Mouse (Mus musculus): ENCODE results near the gene Csf2rb. TPM values are rescaled to one million over a fixed set of nuclear protein-coding genes. Genes with fewer than 3 reads are reported as not detected.

The Csf2rb gene
- polyA plus RNA-seq, 1 experiment from 2014 or later = 2.1 TPM

GRCm38 (mm10) chr15:78385564-78385963 is 60.0 kb downstream of the Csf2rb start:
- Histone ChIP-seq H3K36me3 (no peaks in the 10 kb centered on the region), H3K4me3 (no peak overlapping the region), H3K27ac (no peak overlapping the region), H3K9ac (no peak overlapping the region), H3K4me2 (replicated peaks) (no peak overlapping the region), H3K4me1 (peaks cover 3% of the 10 kb centered on the region; the same call in 1 of the 2 replicates), H3K9me3 (replicated peaks) (no peaks in the 10 kb centered on the region), H3K27me3 (no peaks in the 10 kb centered on the region)
- 88% methylated on average over 1 of the region's 1 CpGs for WGBS
- ATAC-seq (ENCODE audit: low FRiP score) = no peak

GRCm38 (mm10) chr15:78390855-78391254 is 65.3 kb downstream of the Csf2rb start:
- no peak for ATAC-seq (ENCODE audit: low FRiP score)
- WGBS = 79% methylated on average over 3 of the region's 3 CpGs
- no peak overlapping the region for H3K4me2 ChIP-seq (replicated peaks)
- no peak overlapping the region for H3K4me3 ChIP-seq
- no peak overlapping the region for H3K9ac ChIP-seq
- no peaks in the 10 kb centered on the region for H3K36me3 ChIP-seq
- no peaks in the 10 kb centered on the region for H3K9me3 ChIP-seq (replicated peaks)
- no peaks in the 10 kb centered on the region for H3K27me3 ChIP-seq
- H3K27ac ChIP-seq = no peak overlapping the region
- H3K4me1 ChIP-seq = no peaks in the 10 kb centered on the region

- no peaks in the 10 kb centered on the region for H3K36me3 ChIP-seq
- H3K4me3 ChIP-seq = no peak within 1 kb of the TSS
- H3K4me2 ChIP-seq (replicated peaks) = no peak within 1 kb of the TSS
- no peak for ATAC-seq (ENCODE audit: low FRiP score)
- H3K27ac ChIP-seq = no peak within 1 kb of the TSS
- 85% methylated on average over 8 of the region's 8 CpGs for WGBS
- H3K4me1 ChIP-seq = no peaks in the 10 kb centered on the region
- no peaks in the 10 kb centered on the region for H3K9me3 ChIP-seq (replicated peaks)
- H3K27me3 ChIP-seq = no peaks in the 10 kb centered on the region
- H3K9ac ChIP-seq = no peak within 1 kb of the TSS
Measured at GRCm38 (mm10) chr15:78395478-78395962, 70.0 kb downstream of the Csf2rb start, which contains the start of gene Tex33. Gene Tex33 (minus strand): TSS chr15:78395912.

GRCm38 (mm10) chr15:78401345-78401744 is 75.8 kb downstream of the Csf2rb start:
- ATAC-seq (ENCODE audit: low FRiP score) = no peak
- WGBS = 77% methylated on average over 6 of the region's 6 CpGs
- Histone ChIP-seq H3K4me1 (peaks cover 31% of the 10 kb centered on the region), H3K9ac (no peak overlapping the region), H3K4me3 (no peak overlapping the region), H3K9me3 (replicated peaks) (no peaks in the 10 kb centered on the region), H3K36me3 (no peaks in the 10 kb centered on the region), H3K27me3 (no peaks in the 10 kb centered on the region), H3K4me2 (replicated peaks) (no peak overlapping the region), H3K27ac (no peak overlapping the region)

GRCm38 (mm10) chr15:78401921-78402320 is 76.4 kb downstream of the Csf2rb start:
- WGBS = 74% methylated on average over 4 of the region's 4 CpGs
- no peaks in the 10 kb centered on the region for H3K36me3 ChIP-seq
- no peak overlapping the region for H3K27ac ChIP-seq
- H3K27me3 ChIP-seq = no peaks in the 10 kb centered on the region
- no peak overlapping the region for H3K4me2 ChIP-seq (replicated peaks)
- H3K4me3 ChIP-seq = no peak overlapping the region
- H3K4me1 ChIP-seq = peaks cover 33% of the 10 kb centered on the region
- H3K9ac ChIP-seq = no peak overlapping the region
- ATAC-seq (ENCODE audit: low FRiP score) = no peak
- H3K9me3 ChIP-seq (replicated peaks) = no peaks in the 10 kb centered on the region

- Histone ChIP-seq H3K4me3 (no peak overlapping the region), H3K27me3 (no peaks in the 10 kb centered on the region), H3K9ac (no peak overlapping the region), H3K27ac (no peak overlapping the region), H3K36me3 (no peaks in the 10 kb centered on the region), H3K9me3 (replicated peaks) (no peaks in the 10 kb centered on the region), H3K4me1 (peaks cover 38% of the 10 kb centered on the region), H3K4me2 (replicated peaks) (no peak overlapping the region)
- no peak for ATAC-seq (ENCODE audit: low FRiP score)
- WGBS = 82% methylated on average over 7 of the region's 7 CpGs
Measured at GRCm38 (mm10) chr15:78402423-78402822, 76.9 kb downstream of the Csf2rb start.

GRCm38 (mm10) chr15:78403301-78403741 is 77.8 kb downstream of the Csf2rb start:
- H3K4me2 ChIP-seq (replicated peaks) = no peak overlapping the region
- WGBS = 48% methylated on average over 3 of the region's 3 CpGs
- H3K36me3 ChIP-seq = no peaks in the 10 kb centered on the region
- no peak overlapping the region for H3K9ac ChIP-seq
- H3K4me1 ChIP-seq = peaks cover 43% of the 10 kb centered on the region
- peaks cover 4% of the 10 kb centered on the region for H3K27me3 ChIP-seq
- H3K27ac ChIP-seq = no peak overlapping the region
- H3K4me3 ChIP-seq = no peak overlapping the region
- no peaks in the 10 kb centered on the region for H3K9me3 ChIP-seq (replicated peaks)
- no peak for ATAC-seq (ENCODE audit: low FRiP score)

Small RNA genes within 50 kb of the gene (microRNA-seq; reads per million reads assigned to microRNA genes)
- not detected for gene Mir7676-1
- gene Mir7676-2 = not detected

Other genes with a start within 250 kb of the Csf2rb start
- 4.2 and 4.6 TPM in 2 replicates for gene Cacng2, start 205.7 kb upstream of the Csf2rb start, polyA plus RNA-seq (2016; fragmentation: Nextera tagmentation; extraction: Ambion mirVana)
- gene Ift27, start 151.6 kb upstream of the Csf2rb start, polyA plus RNA-seq (2016; fragmentation: Nextera tagmentation; extraction: Ambion mirVana) = 87.8 and 99.9 TPM in 2 replicates
- gene Pvalb, start 119.4 kb upstream of the Csf2rb start, polyA plus RNA-seq (2016; fragmentation: Nextera tagmentation; extraction: Ambion mirVana) = 4.2 and 10.2 TPM in 2 replicates
- 3.9 and 5.4 TPM in 2 replicates for gene Ncf4, start 81.0 kb upstream of the Csf2rb start, polyA plus RNA-seq (2016; fragmentation: Nextera tagmentation; extraction: Ambion mirVana)
- gene Csf2rb2, start 20.0 kb upstream of the Csf2rb start, polyA plus RNA-seq (2016; fragmentation: Nextera tagmentation; extraction: Ambion mirVana) = 0.28 and 0.31 TPM in 2 replicates
- gene Tex33, start 70.2 kb downstream of the Csf2rb start, polyA plus RNA-seq (2016; fragmentation: Nextera tagmentation; extraction: Ambion mirVana) = not detected in 2 replicates
- 7.0 and 9.3 TPM in 2 replicates for gene Tst, start 80.2 kb downstream of the Csf2rb start, polyA plus RNA-seq (2016; fragmentation: Nextera tagmentation; extraction: Ambion mirVana)
- 1.7 and 1.8 TPM in 2 replicates for gene Mpst, start 80.7 kb downstream of the Csf2rb start, polyA plus RNA-seq (2016; fragmentation: Nextera tagmentation; extraction: Ambion mirVana)
- gene Kctd17, start 102.8 kb downstream of the Csf2rb start, polyA plus RNA-seq (2016; fragmentation: Nextera tagmentation; extraction: Ambion mirVana) = 79.8 and 85.2 TPM in 2 replicates
- gene Tmprss6, start 142.9 kb downstream of the Csf2rb start, polyA plus RNA-seq (2016; fragmentation: Nextera tagmentation; extraction: Ambion mirVana) = 0.14 TPM in 1 of 2 replicates, not detected in the other
- 0.07 and 0.14 TPM in 2 replicates for gene Il2rb, start 169.5 kb downstream of the Csf2rb start, polyA plus RNA-seq (2016; fragmentation: Nextera tagmentation; extraction: Ambion mirVana)
- gene C1qtnf6, start 205.7 kb downstream of the Csf2rb start, polyA plus RNA-seq (2016; fragmentation: Nextera tagmentation; extraction: Ambion mirVana) = 11.6 and 13.0 TPM in 2 replicates
- 0.09 and 0.57 TPM in 2 replicates for gene Sstr3, start 218.9 kb downstream of the Csf2rb start, polyA plus RNA-seq (2016; fragmentation: Nextera tagmentation; extraction: Ambion mirVana)
- 4.9 and 5.7 TPM in 2 replicates for gene Rac2, start 247.0 kb downstream of the Csf2rb start, polyA plus RNA-seq (2016; fragmentation: Nextera tagmentation; extraction: Ambion mirVana)

All from hindbrain, embryonic 12.5 days (tissue).